Mouse (Mus musculus): ENCODE results near the gene Btbd9.

Btbd9 gene

DNA sequence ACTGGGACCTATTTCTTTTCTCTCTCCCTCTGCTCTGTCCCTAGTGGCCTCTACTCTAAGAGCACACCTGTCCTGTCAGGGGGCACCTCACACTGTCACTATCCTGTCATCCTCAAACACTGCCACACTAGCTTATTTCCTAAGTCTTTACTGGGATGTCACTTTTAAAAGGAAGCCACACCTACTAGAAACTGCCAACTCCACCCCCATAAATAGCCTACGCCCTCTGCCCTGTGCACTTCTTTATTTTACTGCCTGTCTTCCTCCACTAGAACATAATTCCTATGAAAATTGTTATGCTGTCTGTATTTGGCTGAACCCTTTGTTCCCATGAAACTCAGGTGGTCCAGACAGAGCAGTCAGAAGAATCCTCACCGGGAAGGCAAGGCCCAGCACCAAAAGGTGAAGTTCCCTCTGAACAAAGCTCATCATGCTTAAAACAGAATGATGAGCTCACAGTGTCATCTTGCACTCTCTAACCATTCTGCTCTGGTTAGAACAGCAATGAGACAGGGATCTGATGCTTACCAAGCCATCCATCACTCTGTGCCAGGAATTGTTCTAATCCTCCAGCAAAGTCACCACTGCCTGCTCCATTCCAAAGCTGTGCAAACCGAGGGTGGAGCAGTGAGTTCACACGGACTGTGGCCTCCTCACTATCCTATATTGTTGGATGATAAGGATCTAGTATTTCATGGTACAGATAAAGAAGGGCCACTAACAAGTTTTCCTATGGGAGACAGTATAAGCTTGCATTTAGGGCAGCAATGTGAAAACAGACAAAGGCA lies 91.0 kb downstream of the Btbd9 start:
- in situ Hi-C loops (cut with MboI; ENCODE audit: low sequenced_read_pairs) = no loop called here

DNA sequence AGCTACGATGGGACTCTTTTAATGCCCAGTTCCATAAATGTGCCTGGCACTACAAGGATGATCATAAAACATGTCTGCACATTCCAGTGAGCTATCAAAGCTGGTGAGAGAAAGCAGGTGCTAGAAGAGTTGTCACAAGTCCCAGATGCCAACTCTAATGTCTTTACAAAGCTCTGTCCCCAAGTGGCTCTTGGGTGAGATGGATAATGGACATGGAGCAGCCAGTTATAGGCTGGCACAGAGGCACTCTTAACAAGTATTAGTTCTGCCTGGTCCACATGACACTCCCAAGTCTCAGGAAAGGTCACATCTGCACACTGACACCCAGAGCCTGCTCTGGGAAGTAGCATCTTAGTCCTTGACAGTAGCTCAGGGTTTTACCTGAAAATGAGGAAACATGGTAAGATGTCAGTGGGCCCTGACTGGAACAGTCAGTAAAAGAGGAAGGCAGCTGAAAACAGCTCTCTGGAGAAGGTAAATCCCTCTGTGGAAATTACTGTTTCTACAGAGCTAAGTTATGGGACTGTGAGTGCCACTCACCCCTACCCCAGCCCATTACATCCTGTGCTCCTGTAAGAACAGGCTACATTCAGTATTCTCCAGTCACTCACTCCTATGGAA lies 91.7 kb downstream of the Btbd9 start:
- in situ Hi-C loops (cut with MboI; ENCODE audit: low sequenced_read_pairs) = no loop called here

DNA sequence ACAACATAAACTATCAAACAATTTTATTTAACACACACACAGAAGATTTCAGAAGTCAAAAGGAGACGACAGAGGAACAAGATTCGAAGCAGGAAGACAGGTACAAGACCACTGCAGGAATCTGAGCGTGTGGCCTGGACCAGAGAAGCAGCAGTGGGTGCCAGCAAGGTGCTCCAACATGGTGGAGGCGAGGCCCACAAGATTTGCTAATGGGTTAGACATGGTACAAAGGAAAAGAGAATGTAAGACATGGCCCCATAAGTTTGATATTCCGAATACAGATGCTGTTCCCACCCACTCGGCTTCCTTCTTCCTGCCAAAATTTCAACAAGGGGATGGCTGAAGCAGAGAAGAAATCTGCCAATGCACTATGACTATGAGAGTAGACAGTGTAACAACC lies 94.5 kb downstream of the Btbd9 start:
- in situ Hi-C loops (cut with MboI; ENCODE audit: low sequenced_read_pairs) = no loop called here

DNA sequence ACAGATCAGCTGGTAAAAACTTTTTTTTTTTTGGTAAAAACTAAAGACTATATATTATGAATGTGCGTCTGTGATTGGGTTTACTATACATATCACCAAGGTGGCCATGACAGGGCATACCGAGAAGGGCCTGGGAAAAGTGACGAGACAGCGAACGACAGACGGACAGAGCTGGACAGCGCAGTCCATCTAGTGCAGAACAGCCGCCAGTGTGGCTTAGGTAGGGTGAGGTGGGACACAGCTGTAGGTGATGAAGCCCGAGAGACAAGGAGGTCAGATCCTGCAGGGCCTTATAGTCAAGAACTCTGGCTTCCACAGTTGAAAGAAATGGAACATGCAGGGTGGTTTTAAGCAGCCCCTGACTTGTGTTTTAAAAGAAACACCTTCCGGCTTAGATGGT lies 94.9 kb downstream of the Btbd9 start:
- in situ Hi-C loops (cut with MboI; ENCODE audit: low sequenced_read_pairs) = no loop called here

DNA sequence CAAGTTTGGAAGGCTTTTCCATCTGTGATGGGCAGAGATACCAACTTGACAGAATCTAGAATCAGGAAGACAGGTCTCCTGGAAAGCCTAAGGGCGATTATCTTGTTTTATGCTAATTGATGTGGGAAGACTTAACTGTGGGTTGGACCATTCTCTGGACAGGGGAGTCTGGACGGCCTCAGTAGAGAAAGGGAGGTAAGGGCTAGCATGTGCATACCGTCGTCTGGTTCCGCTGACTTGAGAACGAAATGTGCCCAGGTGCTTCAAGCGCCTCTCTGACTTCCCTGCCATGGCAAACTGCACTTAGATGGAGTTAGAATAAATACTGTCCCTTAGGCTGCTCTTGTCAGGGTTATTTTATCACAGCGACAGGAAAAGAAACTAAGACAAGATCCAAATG lies 95.9 kb downstream of the Btbd9 start:
- in situ Hi-C loops (cut with MboI; ENCODE audit: low sequenced_read_pairs) = no loop called here

DNA sequence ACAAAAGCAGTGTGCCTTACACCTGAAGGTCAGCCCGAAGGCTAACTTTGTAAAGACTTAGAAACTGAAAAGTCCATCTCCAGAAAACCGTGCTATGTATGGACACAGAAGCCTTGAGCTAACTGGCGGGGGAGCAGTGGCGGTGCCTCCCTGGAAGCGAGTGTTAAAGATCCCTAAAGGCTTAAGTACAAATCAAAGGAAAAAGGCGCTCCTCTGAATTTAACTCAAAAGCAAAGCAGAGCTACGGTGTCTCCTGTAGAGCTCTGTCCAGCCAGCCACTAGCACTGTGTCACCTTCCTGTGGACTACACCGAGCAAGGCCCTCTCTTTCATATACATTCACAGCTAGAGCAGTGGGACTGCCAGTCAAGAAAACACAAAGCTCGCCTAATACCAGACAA lies 98.1 kb downstream of the Btbd9 start:
- in situ Hi-C loops (cut with MboI; ENCODE audit: low sequenced_read_pairs) = no loop called here

DNA sequence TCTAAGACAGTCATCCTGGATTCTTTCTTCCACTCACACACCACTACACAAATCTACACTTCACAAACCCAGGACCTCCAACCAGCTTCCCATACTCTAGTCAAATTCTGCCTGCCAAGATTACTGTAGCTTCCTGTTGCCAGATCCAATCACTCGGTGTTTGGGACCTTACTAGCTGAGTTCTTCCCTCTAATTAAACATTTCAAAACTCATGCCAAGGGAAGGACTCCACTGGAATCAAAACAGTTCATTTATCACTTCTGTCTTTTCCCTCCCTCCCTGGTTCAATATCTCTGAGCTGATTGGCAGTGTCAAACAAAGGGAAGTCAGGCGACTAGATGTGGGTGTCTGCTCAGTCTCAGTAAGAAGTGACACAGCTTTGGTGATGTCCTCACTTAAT lies 101.7 kb downstream of the Btbd9 start:
- in situ Hi-C loops (cut with MboI; ENCODE audit: low sequenced_read_pairs) = no loop called here

DNA sequence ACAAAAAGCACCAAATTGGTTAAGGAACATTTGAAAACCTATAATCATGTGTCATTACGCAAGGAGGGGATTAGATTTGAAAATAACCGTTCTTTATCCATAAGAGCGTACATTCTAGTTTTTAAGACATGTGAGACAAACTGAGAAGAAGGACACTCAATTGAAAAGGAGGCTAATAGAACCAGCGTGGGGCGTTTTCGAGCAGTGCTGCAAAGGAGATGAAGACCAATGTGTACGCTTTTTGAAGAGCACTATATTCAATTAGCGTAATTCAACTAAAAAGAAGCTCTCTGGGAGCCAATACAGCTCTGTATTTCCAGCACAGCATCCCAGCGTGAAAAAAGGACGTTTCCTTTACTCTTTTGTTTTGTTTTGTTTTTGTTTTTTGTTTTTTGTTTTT lies 103.5 kb downstream of the Btbd9 start:
- in situ Hi-C loops (cut with MboI; ENCODE audit: low sequenced_read_pairs) = no loop called here

DNA sequence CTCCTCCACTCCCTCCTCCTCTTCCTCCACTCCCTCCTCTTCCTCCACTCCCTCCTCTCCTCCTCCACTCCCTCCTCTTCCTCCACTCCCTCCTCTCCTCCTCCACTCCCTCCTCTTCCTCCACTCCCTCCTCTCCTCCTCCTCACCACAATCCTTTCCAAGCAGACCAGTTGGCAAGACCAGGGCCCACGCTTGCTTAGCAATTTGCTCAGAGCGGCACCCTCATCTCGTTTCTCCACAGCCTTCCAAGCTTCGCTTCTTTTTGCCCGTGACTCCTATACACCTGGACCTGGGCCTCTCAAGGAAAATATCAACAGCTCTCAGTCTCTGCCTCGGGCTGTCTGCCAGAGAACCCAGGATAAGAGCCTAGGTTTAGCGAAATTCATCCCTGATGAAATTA lies 104.8 kb downstream of the Btbd9 start:
- in situ Hi-C loops (cut with MboI; ENCODE audit: low sequenced_read_pairs) = no loop called here

DNA sequence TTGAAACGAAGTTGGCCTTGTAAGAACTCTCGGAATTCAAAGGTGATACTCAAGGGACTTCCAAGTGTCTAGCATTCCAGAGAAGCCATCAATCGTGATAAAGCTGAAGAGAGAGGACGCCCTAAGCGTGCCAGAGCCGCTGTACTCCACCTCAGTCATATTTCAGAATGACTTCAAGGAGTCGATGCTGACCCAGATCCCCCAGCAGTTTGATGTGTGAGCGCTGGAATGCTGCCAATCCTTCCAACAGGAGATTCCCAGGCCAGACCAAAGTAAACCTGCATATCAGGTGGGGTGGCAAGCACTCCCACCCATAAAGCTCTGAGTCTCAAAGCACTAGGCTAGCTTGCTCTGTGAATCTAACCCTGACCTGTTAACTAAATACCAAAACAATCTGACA lies 105.5 kb downstream of the Btbd9 start:
- in situ Hi-C loops (cut with MboI; ENCODE audit: low sequenced_read_pairs) = no loop called here

DNA sequence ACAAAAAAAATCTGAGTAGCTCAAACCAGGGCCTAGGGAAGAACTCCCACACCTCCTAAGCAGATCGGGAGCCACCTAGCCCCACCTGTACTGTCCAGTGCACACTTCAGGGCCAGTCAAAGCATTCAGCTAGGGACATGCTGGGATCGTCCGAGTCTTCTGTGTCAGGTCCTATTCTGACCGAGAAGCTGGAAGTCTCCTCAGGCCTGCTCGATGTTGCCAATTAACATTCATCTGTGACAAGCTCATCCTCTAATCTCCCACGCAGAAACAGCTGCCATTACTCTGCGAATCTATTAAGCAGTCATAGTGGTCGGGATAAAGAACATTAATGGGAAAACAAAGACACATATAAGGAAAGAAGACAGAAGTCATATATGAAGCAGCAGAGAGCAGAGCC lies 106.0 kb downstream of the Btbd9 start:
- in situ Hi-C loops (cut with MboI; ENCODE audit: low sequenced_read_pairs) = no loop called here

DNA sequence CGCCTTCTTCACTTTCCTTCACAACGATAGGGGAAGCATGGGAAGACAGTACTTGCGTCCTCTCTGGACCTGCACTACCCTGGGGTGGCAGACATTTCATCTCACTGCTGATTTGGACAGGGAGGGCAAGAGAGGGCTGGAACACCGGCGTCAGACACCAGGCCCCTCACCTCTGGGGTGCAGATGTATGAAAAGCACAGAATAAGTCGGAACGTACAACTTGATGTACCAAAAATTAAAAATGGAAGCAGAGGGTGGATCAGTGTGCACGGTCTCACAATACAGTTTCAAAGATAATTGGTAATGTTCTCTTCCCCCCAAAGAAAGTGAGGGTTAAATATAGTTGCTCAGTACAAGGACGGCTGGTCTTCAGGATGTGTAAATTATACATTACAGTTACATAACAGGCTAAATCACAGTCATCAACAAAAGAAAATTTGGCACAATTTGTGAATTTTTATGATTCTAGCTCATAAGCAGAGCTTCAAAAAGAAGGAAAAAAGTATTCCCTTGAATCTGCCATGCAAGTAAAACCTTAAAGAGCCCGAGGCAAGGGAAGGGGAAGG lies 106.7 kb downstream of the Btbd9 start:
- in situ Hi-C loops (cut with MboI; ENCODE audit: low sequenced_read_pairs) = no loop called here

DNA sequence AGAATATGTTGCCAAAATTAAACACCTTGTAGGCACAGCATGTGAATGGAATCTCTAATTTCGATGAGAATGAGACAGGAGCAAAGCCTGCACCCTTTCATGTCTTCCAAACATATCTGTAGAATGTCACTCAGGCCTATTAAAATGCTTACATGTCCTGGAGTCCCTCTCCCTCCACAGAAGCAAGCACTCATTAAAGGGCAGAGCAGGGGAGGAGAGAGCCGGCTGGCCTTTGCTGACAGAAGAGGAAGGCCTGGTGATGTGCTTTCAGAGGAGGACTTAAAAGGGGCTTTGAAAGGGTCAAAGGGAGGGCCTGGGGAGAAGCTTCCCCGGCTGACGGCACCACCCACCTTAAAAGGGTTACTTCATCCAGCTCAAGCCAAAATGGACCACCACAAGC lies 107.9 kb downstream of the Btbd9 start:
- in situ Hi-C loops (cut with MboI; ENCODE audit: low sequenced_read_pairs) = no loop called here

DNA sequence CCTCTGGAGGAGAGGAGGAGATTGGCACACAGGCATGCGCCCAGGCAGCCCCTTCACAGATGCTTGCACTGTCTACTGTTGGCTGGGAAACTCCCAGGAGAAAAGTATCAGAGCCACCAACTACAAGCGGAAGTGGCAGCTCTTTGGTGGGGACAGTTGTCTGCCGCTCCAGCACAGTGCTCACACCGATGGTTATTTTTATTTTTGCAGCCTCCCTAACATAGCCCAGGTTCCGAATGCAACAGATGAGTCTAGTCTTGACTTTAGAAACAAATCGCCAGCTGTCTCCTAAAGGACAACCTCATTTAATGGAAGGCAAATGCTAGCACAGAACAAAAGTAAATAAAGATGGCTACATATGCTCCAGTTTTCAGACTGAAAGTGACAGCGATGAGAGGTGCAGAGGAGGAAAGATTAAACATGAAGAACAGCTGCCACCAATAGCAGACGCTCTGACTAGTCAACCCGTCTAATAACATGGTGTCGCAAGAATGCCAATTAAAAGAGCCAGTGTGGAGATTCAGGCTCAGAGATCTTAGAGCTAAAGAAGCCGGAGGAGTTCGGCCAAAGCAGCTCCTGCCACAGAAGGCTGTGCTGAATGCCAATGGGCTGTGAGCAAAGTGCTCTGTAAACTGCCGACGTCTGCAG lies 108.6 kb downstream of the Btbd9 start:
- in situ Hi-C loops (cut with MboI; ENCODE audit: low sequenced_read_pairs) = no loop called here

DNA sequence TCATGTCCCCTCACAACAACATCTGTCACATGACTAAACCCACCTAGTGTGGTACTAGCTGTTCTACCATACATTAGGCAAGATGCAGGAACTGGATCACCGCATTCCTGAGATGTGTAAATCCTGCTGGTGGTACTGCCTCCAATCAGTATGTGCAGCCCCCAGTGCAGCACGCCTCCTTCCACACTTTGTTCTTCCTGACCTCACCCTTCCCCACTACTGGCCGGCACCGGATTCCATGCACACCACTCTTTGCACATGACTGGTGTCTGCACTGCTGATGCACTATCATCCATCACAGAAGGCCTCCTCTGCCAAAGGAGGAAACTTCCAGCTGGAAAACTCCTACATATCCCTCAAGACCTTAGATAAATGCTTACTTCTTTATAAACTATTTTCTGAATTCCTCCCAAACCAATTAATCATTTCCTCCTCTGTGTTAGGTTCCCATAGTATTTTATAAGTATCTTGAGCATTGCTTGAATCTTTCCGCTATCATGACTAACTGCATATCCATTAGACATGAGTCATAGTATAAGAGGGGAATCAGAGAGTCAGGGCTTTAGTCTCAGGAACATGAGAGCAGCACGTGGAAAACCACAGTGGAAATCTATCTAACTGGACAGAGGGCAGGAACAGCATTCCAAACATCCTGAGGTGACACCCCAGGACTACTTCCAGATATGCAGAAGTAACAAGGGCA lies 111.1 kb downstream of the Btbd9 start:
- in situ Hi-C loops (cut with MboI; ENCODE audit: low sequenced_read_pairs) = no loop called here

DNA sequence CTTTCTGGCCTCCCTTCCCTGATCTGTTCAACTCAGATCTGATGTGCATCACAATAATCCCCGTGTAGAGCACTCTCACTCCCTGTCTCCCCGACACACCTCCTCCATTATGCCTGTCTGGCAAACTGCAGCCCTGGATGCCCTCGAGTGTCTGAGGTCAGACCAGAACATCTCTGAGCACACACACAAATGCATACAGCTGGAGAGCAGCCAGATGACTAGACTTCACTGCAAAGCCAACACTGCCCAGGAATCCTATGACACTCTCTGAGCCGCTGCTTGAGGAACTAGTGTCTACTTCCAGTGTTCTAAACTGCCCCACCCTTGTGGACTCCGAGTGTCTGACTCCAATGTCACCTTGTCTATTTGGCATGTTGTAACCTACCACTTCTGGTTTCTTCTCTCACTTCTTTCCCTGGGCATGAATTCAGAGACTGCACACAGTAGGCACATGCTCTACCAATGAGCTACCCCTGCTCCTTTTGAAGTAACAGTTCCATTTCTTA lies 112.0 kb downstream of the Btbd9 start:
- in situ Hi-C loops (cut with MboI; ENCODE audit: low sequenced_read_pairs) = no loop called here

DNA sequence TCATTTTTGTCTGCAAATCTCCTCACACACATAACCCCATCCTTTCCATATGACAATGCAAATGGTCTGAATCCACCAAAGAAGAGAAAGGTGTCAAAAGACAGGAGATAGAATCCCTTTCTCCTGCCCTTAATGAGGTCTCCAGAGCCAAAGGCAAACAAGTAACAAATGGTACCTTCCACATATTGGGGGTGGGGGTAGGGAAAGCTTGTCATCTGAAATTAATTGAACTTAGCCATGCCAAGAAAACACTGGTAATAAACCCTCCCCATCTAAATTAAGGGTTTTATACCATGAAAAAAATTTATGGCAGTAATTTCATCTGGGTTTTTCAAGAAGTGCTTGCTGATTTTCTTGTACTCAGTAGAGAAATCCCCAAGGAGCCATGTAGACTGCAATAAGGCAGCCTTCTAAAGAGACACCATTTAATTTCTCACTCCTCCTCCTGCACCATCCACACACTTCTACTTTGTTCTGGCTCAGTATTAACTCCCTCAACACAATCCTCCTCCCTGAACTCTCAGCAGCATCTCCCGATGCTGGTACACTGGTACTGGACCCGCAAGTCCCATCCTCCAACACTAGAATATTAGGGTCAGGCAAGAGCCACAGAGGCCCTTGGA lies 115.5 kb downstream of the Btbd9 start:
- in situ Hi-C loops (cut with MboI; ENCODE audit: low sequenced_read_pairs) = no loop called here

DNA sequence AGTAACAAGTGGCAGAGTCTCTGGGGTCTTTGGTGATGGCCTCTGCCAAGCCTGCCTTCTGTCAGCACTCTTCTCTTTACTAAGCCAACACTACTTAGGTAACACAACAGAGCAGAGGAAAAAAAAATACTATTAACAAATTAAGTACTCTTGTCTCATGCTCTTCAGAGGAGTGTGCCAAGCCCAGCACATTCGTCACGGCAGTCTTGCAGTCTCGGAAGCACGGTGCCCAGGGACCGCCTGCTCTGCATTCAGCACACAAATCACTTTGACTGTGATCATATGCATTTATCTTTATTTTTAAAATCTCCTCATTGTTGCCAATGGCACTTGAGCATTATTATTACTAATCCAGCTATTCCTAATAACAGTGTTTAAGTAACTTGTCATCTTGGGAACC lies 116.6 kb downstream of the Btbd9 start:
- in situ Hi-C loops (cut with MboI; ENCODE audit: low sequenced_read_pairs) = loop anchor here (10.0 kb wide), 2 partner anchors 275 to 355 kb away; no protein-coding TSS in a partner anchor

DNA sequence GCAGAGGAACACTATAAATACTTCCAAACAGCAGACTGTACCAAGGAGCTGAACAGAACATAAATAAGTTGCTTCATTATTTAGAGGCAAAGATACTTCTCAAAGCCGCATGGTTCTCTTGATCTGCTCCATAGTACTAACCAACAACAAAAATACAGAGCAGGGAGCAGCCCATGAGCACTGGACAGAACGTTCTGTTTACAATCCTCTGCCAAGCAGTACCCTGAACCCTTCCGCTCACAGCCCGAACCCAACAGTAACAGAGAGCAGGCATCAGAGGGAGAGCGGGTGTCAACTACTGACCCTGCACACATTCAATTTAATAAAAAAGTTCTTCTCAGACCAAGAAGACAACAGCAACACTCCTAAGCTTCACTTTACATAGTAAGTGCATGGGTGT lies 117.4 kb downstream of the Btbd9 start:
- in situ Hi-C loops (cut with MboI; ENCODE audit: low sequenced_read_pairs) = loop anchor here (10.0 kb wide), 2 partner anchors 276 to 356 kb away; no protein-coding TSS in a partner anchor

DNA sequence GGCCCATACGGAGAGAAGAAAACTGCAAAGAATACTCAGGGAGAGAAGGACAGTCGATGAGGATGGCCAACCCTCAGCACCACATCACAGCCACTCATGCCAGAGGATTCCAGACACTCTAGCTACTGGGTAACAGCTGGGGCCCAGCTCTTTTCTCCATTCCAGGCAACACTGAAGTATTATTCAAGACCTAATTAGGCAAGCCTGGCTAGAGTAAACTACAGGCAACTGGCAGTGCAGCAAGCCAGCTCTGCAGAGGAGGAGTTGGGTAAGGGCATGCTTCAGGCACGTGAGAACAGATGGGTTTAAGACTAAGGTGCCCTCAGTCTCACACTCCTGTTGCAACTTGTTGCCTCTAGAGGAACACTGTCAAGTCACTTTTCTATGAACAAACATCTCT lies 118.0 kb downstream of the Btbd9 start:
- in situ Hi-C loops (cut with MboI; ENCODE audit: low sequenced_read_pairs) = loop anchor here (10.0 kb wide), 2 partner anchors 276 to 356 kb away; no protein-coding TSS in a partner anchor

Measured in CH12F3 (cell line).